Mouse (Mus musculus) ES-Bruce4 (cell line): ENCODE data around the gene Dennd2d. TPM values are rescaled to one million over a fixed set of nuclear protein-coding genes. Genes with fewer than 3 reads are reported as not detected.

ENCODE experiments used
- H3K27ac ChIP-seq: 2 replicates; pipeline ENCODE4 v1.5.1; 2012; ENCODE audit warnings: low read length, inconsistent platforms; ENCODE audit not compliant: insufficient read depth
- H3K27me3 ChIP-seq: 2 replicates; pipeline ENCODE4 v1.6.1; 2012; ENCODE audit warnings: mild to moderate bottlenecking, low read length, inconsistent platforms; ENCODE audit not compliant: control insufficient read depth, poor library complexity, insufficient read depth, severe bottlenecking
- H3K36me3 ChIP-seq: 2 replicates; pipeline ENCODE4 v1.6.1; 2012; ENCODE audit warnings: inconsistent platforms, mild to moderate bottlenecking, low read length, moderate library complexity; ENCODE audit not compliant: control insufficient read depth, poor library complexity, insufficient read depth, severe bottlenecking
- H3K4me1 ChIP-seq: one replicate; pipeline ENCODE4 v1.8.1; 2011; ENCODE audit warnings: low read length; ENCODE audit not compliant: control insufficient read depth, insufficient read depth
- H3K4me3 ChIP-seq: 2 replicates; pipeline ENCODE4 v1.5.1; 2011; ENCODE audit warnings: low read depth, mild to moderate bottlenecking, low read length
- H3K9ac ChIP-seq: 2 replicates; pipeline ENCODE4 v1.6.1; 2012; ENCODE audit warnings: low read depth, mild to moderate bottlenecking, inconsistent platforms; ENCODE audit not compliant: poor library complexity, severe bottlenecking
- H3K9me3 ChIP-seq: replicated peaks from 2 replicates; pipeline ENCODE4 v1.6.1; 2012; ENCODE audit warnings: mild to moderate bottlenecking, low read length, inconsistent platforms; ENCODE audit not compliant: control insufficient read depth, poor library complexity, insufficient read depth, severe bottlenecking
- CTCF ChIP-seq: IDR thresholded peaks from one replicate; pipeline ENCODE4 v1.8.1; 2011; ENCODE audit warnings: low read depth, low read length
- EP300 ChIP-seq: IDR thresholded peaks from 2 replicates; pipeline ENCODE4 v1.6.1; 2011; ENCODE audit warnings: low read depth, low read length; ENCODE audit not compliant: insufficient read depth
- POLR2A ChIP-seq: IDR thresholded peaks from one replicate; pipeline ENCODE4 v1.8.1; 2011; ENCODE audit warnings: low read length; ENCODE audit not compliant: insufficient read depth
- polyA plus RNA-seq: library from polyadenylated mRNA; stranded (reverse); fragments of >200 nt; gene quantifications from 2 replicates; pipeline ENCODE4 v1.2.4, GENCODE M21; 2011; ENCODE audit warnings: low read depth; ENCODE audit not compliant: missing spikeins, insufficient read depth, insufficient read length

Dennd2d gene
- polyA plus RNA-seq, 1 experiment: 1.6 TPM

- H3K4me1 ChIP-seq: no peaks in the 10 kb centered on the region
- no peaks in the 10 kb centered on the region for H3K9me3 ChIP-seq
- H3K27ac ChIP-seq: no peak overlapping the region
- no peaks in the 10 kb centered on the region; the same call in 1 of the 2 replicates for H3K27me3 ChIP-seq
- no peaks in the 10 kb centered on the region for H3K36me3 ChIP-seq
- TF ChIP-seq CTCF: no peak
- no peak overlapping the region for H3K9ac ChIP-seq
- no peak overlapping the region for H3K4me3 ChIP-seq
Observed at GRCm38 (mm10) chr3:106500510-106500909, 18.3 kb downstream of the Dennd2d start.

GRCm38 (mm10) chr3:106502892-106503291 is 20.7 kb downstream of the Dennd2d start:
- H3K9me3 ChIP-seq: no peaks in the 10 kb centered on the region
- no peak overlapping the region for H3K9ac ChIP-seq
- no peaks in the 10 kb centered on the region for H3K4me1 ChIP-seq
- TF ChIP-seq CTCF (no peak), POLR2A (no peak), EP300 (no peak)
- H3K36me3 ChIP-seq: no peaks in the 10 kb centered on the region
- H3K27me3 ChIP-seq: no peaks in the 10 kb centered on the region; the same call in 1 of the 2 replicates
- no peak overlapping the region for H3K4me3 ChIP-seq
- no peak overlapping the region for H3K27ac ChIP-seq

GRCm38 (mm10) chr3:106510669-106511068 is 28.5 kb downstream of the Dennd2d start:
- H3K27me3 ChIP-seq: no peaks in the 10 kb centered on the region
- H3K4me3 ChIP-seq: no peak overlapping the region
- H3K4me1 ChIP-seq: no peaks in the 10 kb centered on the region
- H3K9ac ChIP-seq: no peak overlapping the region
- TF ChIP-seq EP300 (no peak), POLR2A (no peak)
- no peaks in the 10 kb centered on the region for H3K36me3 ChIP-seq
- H3K9me3 ChIP-seq: no peaks in the 10 kb centered on the region
- no peak overlapping the region for H3K27ac ChIP-seq

- H3K4me3 ChIP-seq: no peak overlapping the region
- no peaks in the 10 kb centered on the region for H3K4me1 ChIP-seq
- no peaks in the 10 kb centered on the region for H3K27me3 ChIP-seq
- H3K9me3 ChIP-seq: no peaks in the 10 kb centered on the region
- no peak for TF ChIP-seq CTCF
- TF ChIP-seq POLR2A: no peak
- TF ChIP-seq EP300: no peak
- no peaks in the 10 kb centered on the region for H3K36me3 ChIP-seq
- H3K27ac ChIP-seq: no peak overlapping the region
- H3K9ac ChIP-seq: no peak overlapping the region
Observed at GRCm38 (mm10) chr3:106515016-106515415, 32.8 kb downstream of the Dennd2d start.

GRCm38 (mm10) chr3:106522730-106523129 is 40.5 kb downstream of the Dennd2d start:
- H3K9ac ChIP-seq: no peak overlapping the region
- H3K27me3 ChIP-seq: no peaks in the 10 kb centered on the region
- no peak overlapping the region for H3K4me3 ChIP-seq
- no peak overlapping the region for H3K27ac ChIP-seq
- H3K4me1 ChIP-seq: no peaks in the 10 kb centered on the region
- H3K9me3 ChIP-seq: no peaks in the 10 kb centered on the region
- H3K36me3 ChIP-seq: no peaks in the 10 kb centered on the region
- TF ChIP-seq CTCF (no peak), POLR2A (no peak), EP300 (no peak)

- Histone ChIP-seq H3K36me3 (no peaks in the 10 kb centered on the region), H3K27ac (no peak overlapping the region), H3K9ac (no peak overlapping the region), H3K4me1 (no peaks in the 10 kb centered on the region), H3K9me3 (no peaks in the 10 kb centered on the region), H3K4me3 (no peak overlapping the region), H3K27me3 (no peaks in the 10 kb centered on the region)
- TF ChIP-seq CTCF (no peak), POLR2A (no peak), EP300 (no peak)
Observed at GRCm38 (mm10) chr3:106526411-106526810, 44.2 kb downstream of the Dennd2d start.
